Mouse (Mus musculus): ENCODE measurements around the gene Itga9. TPM values are rescaled to one million over a fixed set of nuclear protein-coding genes. Genes with fewer than 3 reads are reported as not detected.

Itga9 gene
- polyA plus RNA-seq, 1 experiment from 2014 or later: 4.8 TPM

DNA sequence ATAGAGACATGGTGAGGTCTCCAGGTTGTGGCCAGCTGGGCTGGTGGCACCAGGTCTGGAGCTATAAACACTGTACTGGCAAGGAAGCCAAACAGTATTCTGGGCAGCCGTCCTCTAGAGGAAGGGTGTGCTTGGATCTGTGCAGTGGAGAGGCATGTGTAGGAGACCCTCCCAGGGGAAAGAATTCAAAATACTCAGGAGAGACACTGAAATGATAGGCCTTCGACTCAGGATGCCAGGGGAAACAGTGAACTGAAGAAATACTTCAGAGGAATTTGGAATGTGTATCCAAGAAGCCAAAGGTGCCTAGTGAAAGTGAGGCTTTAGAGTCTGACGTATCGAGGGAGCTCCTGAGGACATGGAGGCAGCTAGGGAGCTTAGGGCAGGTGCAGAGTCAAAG lies 343.2 kb downstream of the Itga9 start:
- H3K27ac ChIP-seq (ENCODE audit: low read depth): no peak overlapping the region
- H3K4me1 ChIP-seq (ENCODE audit: insufficient read depth): peaks cover 2% of the 10 kb centered on the region; the same call in 1 of the 2 replicates
- no peak overlapping the region for H3K4me2 ChIP-seq (ENCODE audit: low read depth, low read length)
- TF ChIP-seq CTCF (IDR thresholded peaks at IDR 0.05; ENCODE audit: low read depth): no peak
- TF ChIP-seq EP300 (IDR thresholded peaks at IDR 0.05; ENCODE audit: low read depth): no peak
- WGBS (ENCODE audit: insufficient replicate concordance): 72% methylated on average over 4 of the region's 4 CpGs
- no peak overlapping the region for H3K4me3 ChIP-seq (ENCODE audit: low read depth, low read length)
- DNase-seq (no peak), ATAC-seq (no peak)
- H3K27me3 ChIP-seq (ENCODE audit: insufficient read depth, low read length): no peaks in the 10 kb centered on the region
- H3K9ac ChIP-seq (replicated peaks): no peak overlapping the region
- no peaks in the 10 kb centered on the region for H3K9me3 ChIP-seq (ENCODE audit: low read length)
- no peaks in the 10 kb centered on the region for H3K36me3 ChIP-seq (replicated peaks; ENCODE audit: insufficient read depth, low read length)

DNA sequence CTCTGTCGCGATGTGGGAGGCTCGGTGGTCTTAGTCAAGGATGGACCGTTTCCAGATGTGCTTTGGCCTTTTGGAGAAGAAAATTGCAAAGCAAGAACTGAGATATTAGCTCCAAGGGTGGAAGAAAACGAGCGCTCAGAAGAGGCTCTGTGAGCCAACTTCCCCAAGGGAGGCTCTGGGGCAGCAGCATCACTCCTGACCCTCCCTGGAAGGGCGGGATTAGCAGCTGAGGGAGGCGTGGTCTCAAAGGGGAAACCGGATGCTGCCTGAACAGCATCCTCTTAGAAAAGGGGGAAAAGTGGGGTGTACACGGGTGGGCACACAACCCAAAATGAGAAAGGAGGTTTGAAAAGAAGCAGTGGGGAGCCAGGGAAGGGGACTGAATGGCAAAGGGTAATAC lies 343.6 kb downstream of the Itga9 start:
- Histone ChIP-seq H3K4me1 (ENCODE audit: insufficient read depth) (peaks cover 2% of the 10 kb centered on the region; the same call in 1 of the 2 replicates), H3K27ac (ENCODE audit: low read depth) (no peak overlapping the region), H3K4me3 (ENCODE audit: low read depth, low read length) (no peak overlapping the region), H3K4me2 (ENCODE audit: low read depth, low read length) (no peak overlapping the region), H3K27me3 (ENCODE audit: insufficient read depth, low read length) (no peaks in the 10 kb centered on the region), H3K9me3 (ENCODE audit: low read length) (no peaks in the 10 kb centered on the region), H3K36me3 (replicated peaks; ENCODE audit: insufficient read depth, low read length) (no peaks in the 10 kb centered on the region), H3K9ac (replicated peaks) (no peak overlapping the region)
- ATAC-seq (no peak), DNase-seq (no peak)
- TF ChIP-seq CTCF (IDR thresholded peaks at IDR 0.05; ENCODE audit: low read depth): no peak
- TF ChIP-seq EP300 (IDR thresholded peaks at IDR 0.05; ENCODE audit: low read depth): no peak
- WGBS (ENCODE audit: insufficient replicate concordance): 63% methylated on average over 10 of the region's 10 CpGs

Other genes with a start within 250 kb of the Itga9 start
- gene Eomes, start 128.5 kb upstream of the Itga9 start, polyA plus RNA-seq (2015; fragmentation: Nextera tagmentation; extraction: Ambion mirVana): not detected in 2 replicates
- 12.5 and 13.9 TPM in 2 replicates for gene Golga4, start 100.4 kb upstream of the Itga9 start, polyA plus RNA-seq (2015; fragmentation: Nextera tagmentation; extraction: Ambion mirVana)

Data from liver, postnatal 0 days (tissue).